Mouse (Mus musculus) E14TG2a.4 (cell line): Measurements from ENCODE around the gene Emc1.

Experiments
- H3K27me3 ChIP-seq: 2 replicates; pipeline ENCODE4 v1.6.1; 2014; ENCODE audit warnings: low read length, control low read depth; ENCODE audit not compliant: insufficient read depth
- H3K36me3 ChIP-seq: 2 replicates; pipeline ENCODE4 v1.6.1; 2014; ENCODE audit warnings: low read length, control low read depth; ENCODE audit not compliant: insufficient read depth
- H3K4me1 ChIP-seq: replicated peaks from 2 replicates; pipeline ENCODE4 v1.6.1; 2014; ENCODE audit warnings: low read depth, low read length, control low read depth
- H3K4me3 ChIP-seq: replicated peaks from 2 replicates; pipeline ENCODE4 v1.5.1; 2014; ENCODE audit warnings: mild to moderate bottlenecking, low read length
- H3K9me3 ChIP-seq: 2 replicates; pipeline ENCODE4 v1.6.1; 2014; ENCODE audit warnings: low read length, control low read depth
- CTCF ChIP-seq: conservative IDR thresholded peaks from 2 replicates; pipeline ENCODE4 v1.5.1; 2014; ENCODE audit warnings: low read length
- NANOG ChIP-seq: IDR thresholded peaks from 2 replicates; pipeline ENCODE4 v1.6.1; 2014; ENCODE audit warnings: borderline replicate concordance, low read length, mixed read lengths
- POU5F1 ChIP-seq: IDR thresholded peaks from 2 replicates; pipeline ENCODE4 v1.6.1; 2014; ENCODE audit warnings: low read length, borderline replicate concordance

The Emc1 gene

DNA sequence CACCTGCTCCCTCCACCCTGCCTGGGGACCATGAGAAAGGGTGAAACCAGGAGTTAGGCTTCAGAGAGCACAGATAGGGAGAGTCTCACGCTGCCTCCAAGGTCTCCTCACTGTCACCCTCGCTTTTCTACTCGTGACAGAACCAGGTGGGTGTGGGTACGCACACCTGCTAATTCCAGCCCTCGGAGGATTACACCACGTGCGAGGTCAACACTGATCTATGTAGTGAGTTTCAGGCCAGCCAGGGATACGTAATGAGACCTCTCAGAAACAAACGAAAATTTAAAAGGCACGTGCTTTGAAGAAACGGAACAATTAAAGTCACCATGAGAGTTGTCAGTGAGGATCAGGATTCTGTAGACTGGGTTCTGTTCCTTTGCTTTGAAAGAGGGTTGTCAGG, 33.9 kb upstream of the Emc1 start:
- H3K4me3 ChIP-seq = no peak overlapping the region
- H3K4me1 ChIP-seq = peaks cover 20% of the 10 kb centered on the region
- H3K9me3 ChIP-seq = no peaks in the 10 kb centered on the region
- H3K27me3 ChIP-seq = no peaks in the 10 kb centered on the region
- H3K36me3 ChIP-seq = peaks cover 55% of the 10 kb centered on the region
- no peak for TF ChIP-seq POU5F1
- no peak for TF ChIP-seq NANOG
- TF ChIP-seq CTCF = no peak

DNA sequence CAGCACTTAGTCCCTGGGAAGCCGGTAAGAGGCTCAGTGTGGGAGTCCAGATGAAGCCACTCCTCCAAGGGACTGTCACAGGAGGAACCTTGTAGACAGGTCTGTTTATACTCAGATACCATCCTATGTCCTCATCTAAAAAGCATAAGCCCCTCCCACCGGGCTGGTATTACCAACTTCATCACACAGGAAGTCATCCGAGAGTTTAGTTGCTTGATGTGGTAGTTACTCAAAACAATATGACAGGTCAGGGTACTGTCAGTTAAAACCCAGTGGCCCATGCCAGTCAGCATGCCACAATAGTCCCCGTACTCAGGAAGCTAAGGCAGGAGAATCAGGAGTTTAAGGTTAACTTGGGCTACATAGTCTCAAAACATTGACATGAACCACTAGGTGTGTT, 32.6 kb upstream of the Emc1 start:
- no peak for TF ChIP-seq POU5F1
- no peak for TF ChIP-seq NANOG
- TF ChIP-seq CTCF = no peak
- Histone ChIP-seq H3K36me3 (peaks cover 45% of the 10 kb centered on the region), H3K4me3 (no peak overlapping the region), H3K9me3 (no peaks in the 10 kb centered on the region), H3K27me3 (no peaks in the 10 kb centered on the region), H3K4me1 (peaks cover 20% of the 10 kb centered on the region)

DNA sequence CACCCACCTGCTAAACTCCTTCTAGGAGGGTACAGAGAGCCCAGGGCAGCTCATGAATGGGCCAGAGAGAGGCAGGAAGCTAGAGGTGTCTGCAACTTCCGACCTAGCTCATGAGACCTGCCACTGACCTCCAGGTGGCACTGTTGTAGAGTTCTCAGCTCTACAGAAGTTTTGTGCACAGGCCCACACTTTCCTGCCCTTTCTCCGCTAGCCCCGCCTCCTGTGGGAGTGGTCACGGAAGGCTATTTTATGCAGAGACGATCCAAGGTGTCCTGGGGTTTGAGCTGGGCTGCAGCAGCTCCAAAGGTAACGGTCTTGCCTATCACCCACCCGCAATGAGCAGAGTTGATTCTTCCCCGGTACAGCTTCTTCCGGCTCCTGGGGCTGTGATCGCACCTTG, 21.8 kb upstream of the Emc1 start:
- TF ChIP-seq CTCF = peak; percentile 50
- no peak for TF ChIP-seq NANOG
- H3K9me3 ChIP-seq = no peaks in the 10 kb centered on the region

GRCm38 (mm10) chr4:139334631-139335295, 17.6 kb upstream of the Emc1 start:
- Histone ChIP-seq H3K9me3 (no peaks in the 10 kb centered on the region), H3K4me1 (peaks cover 56% of the 10 kb centered on the region), H3K4me3 (no peak overlapping the region), H3K36me3 (no peaks in the 10 kb centered on the region), H3K27me3 (peaks cover 30% of the 10 kb centered on the region)
- TF ChIP-seq NANOG = no peak

More for the DNA sequence above, 21.8 kb upstream of the Emc1 start:
- peaks cover 14% of the 10 kb centered on the region for H3K27me3 ChIP-seq
- peaks cover 33% of the 10 kb centered on the region for H3K4me1 ChIP-seq
- peak overlapping the region; percentile 62 for H3K4me3 ChIP-seq
- H3K36me3 ChIP-seq = no peaks in the 10 kb centered on the region

- Histone ChIP-seq H3K4me1 (peaks cover 52% of the 10 kb centered on the region), H3K4me3 (no peak overlapping the region)
Measured at GRCm38 (mm10) chr4:139335507-139335906, 16.9 kb upstream of the Emc1 start.

GRCm38 (mm10) chr4:139336822-139337483, 15.4 kb upstream of the Emc1 start:
- H3K4me1 ChIP-seq = peaks cover 42% of the 10 kb centered on the region
- no peak for TF ChIP-seq POU5F1
- peak; percentile 76 for TF ChIP-seq CTCF
- H3K36me3 ChIP-seq = no peaks in the 10 kb centered on the region
- peak overlapping the region; percentile 71 for H3K4me3 ChIP-seq
- H3K27me3 ChIP-seq = peaks cover 38% of the 10 kb centered on the region
- no peaks in the 10 kb centered on the region for H3K9me3 ChIP-seq

More at GRCm38 (mm10) chr4:139335507-139335906, 16.9 kb upstream of the Emc1 start:
- no peaks in the 10 kb centered on the region for H3K36me3 ChIP-seq
- no peak for TF ChIP-seq POU5F1
- no peak for TF ChIP-seq CTCF
- TF ChIP-seq NANOG = no peak
- no peaks in the 10 kb centered on the region for H3K9me3 ChIP-seq
- H3K27me3 ChIP-seq = peaks cover 32% of the 10 kb centered on the region

DNA sequence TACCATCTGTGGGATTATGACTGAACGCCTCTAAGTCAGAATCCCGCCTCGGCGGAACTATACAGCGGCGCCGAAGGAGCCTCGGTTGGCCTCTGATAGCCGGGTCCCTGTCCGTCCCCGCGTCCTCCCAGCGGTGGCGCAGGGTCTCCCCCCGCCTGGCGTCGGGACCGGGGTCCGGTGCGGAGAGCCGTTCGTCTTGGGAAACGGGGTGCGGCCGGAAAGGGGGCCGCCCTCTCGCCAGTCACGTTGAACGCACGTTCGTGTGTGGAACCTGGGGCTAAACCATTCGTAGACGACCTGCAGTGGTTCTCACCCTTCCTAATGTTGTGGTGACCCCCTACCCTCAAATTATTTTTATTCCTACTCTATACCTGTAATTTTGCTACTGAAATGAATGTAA, 14.2 kb upstream of the Emc1 start:
- no peaks in the 10 kb centered on the region for H3K36me3 ChIP-seq
- no peaks in the 10 kb centered on the region for H3K9me3 ChIP-seq
- peaks cover 42% of the 10 kb centered on the region for H3K4me1 ChIP-seq
- H3K27me3 ChIP-seq = peaks cover 35% of the 10 kb centered on the region
- TF ChIP-seq NANOG (no peak), POU5F1 (no peak), CTCF (no peak)
- peak overlapping the region; percentile 68 for H3K4me3 ChIP-seq

DNA sequence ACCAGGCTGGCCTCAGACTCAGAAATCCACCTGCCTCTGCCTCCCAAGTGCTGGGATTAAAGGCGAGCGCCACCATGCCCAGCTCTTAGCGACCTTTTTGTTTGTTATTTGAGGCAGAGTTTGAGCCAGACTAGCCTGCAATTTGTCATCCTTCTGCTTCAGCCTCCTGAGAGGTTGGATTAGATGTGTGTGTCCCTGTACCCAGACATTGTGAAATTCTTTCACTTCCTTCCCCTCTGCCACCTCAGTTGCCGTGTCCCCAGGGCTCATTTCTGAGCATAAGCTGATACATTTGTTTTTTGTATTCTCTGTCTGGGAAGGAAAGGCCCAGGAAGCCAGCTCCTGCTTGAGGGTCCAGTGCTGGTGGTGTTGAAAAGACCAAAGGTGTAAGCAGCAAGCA, 11.6 kb upstream of the Emc1 start:
- H3K36me3 ChIP-seq = no peaks in the 10 kb centered on the region
- no peaks in the 10 kb centered on the region for H3K9me3 ChIP-seq
- H3K4me3 ChIP-seq = no peak overlapping the region
- H3K27me3 ChIP-seq = peaks cover 40% of the 10 kb centered on the region
- H3K4me1 ChIP-seq = peaks cover 33% of the 10 kb centered on the region
- TF ChIP-seq POU5F1 (no peak), CTCF (no peak), NANOG (no peak)
